Mouse (Mus musculus): Measurements from ENCODE around the gene Kprp.

The Kprp gene

GRCm38 (mm10) chr3:92827108-92827507 lies at the start of gene Kprp:
Gene Kprp, minus strand, starts transcription at chr3:92827247.
- no peak for DNase-seq (ENCODE audit: low read depth, low spot score)

- DNase-seq (ENCODE audit: low read depth, low spot score): no peak
Observed at GRCm38 (mm10) chr3:92874180-92874579, 47.1 kb upstream of the Kprp start.

GRCm38 (mm10) chr3:92870116-92870515 lies 43.1 kb upstream of the Kprp start, which contains the start of gene 2310050C09Rik:
Gene 2310050C09Rik, minus strand, starts transcription at chr3:92870216.
- DNase-seq (ENCODE audit: low read depth, low spot score): no peak

GRCm38 (mm10) chr3:92851186-92851585 lies 24.1 kb upstream of the Kprp start, which contains the start of gene Lce1l:
Gene Lce1l, minus strand, starts transcription at chr3:92851286.
- no peak for DNase-seq (ENCODE audit: low read depth, low spot score)

GRCm38 (mm10) chr3:92825808-92826207 lies 1.2 kb downstream of the Kprp start:
- no peak for DNase-seq (ENCODE audit: low read depth, low spot score)

- DNase-seq (ENCODE audit: low read depth, low spot score): peak; percentile 85
Observed at GRCm38 (mm10) chr3:92816036-92816435, 11.0 kb downstream of the Kprp start.

- peak; percentile 31 for DNase-seq (ENCODE audit: low read depth, low spot score)
Observed at GRCm38 (mm10) chr3:92815581-92815980, 11.5 kb downstream of the Kprp start.

GRCm38 (mm10) chr3:92807791-92808190 lies 19.3 kb downstream of the Kprp start, which contains the start of gene Lce1k:
Gene Lce1k, minus strand, starts transcription at chr3:92807891.
- no peak for DNase-seq (ENCODE audit: low read depth, low spot score)

- DNase-seq (ENCODE audit: low read depth, low spot score): no peak
Observed at GRCm38 (mm10) chr3:92790414-92790813, 36.6 kb downstream of the Kprp start, which contains the start of gene Lce1j. Gene Lce1j, minus strand, starts transcription at chr3:92790514.

GRCm38 (mm10) chr3:92778799-92779198 lies 48.2 kb downstream of the Kprp start, which contains the start of gene Lce1i:
Gene Lce1i, minus strand, starts transcription at chr3:92778899.
- DNase-seq (ENCODE audit: low read depth, low spot score): no peak
